Mouse (Mus musculus) gastrocnemius, adult 18-20 months (tissue): ENCODE data around the gene Lingo1. TPM values are rescaled to one million over a fixed set of nuclear protein-coding genes. Genes with fewer than 3 reads are reported as not detected.

Experiments used
- DNase-seq: peaks from one replicate; pipeline ENCODE4 v3.0.0; 2021; ENCODE audit warnings: low spot score
- total RNA-seq, 2 experiments: library from RNA; stranded (reverse); gene quantifications; 2 replicates each; pipeline ENCODE4 v1.2.3; 2021

The Lingo1 gene
- total RNA-seq, 2 experiments from 2014 or later, result 0.37 to 0.66 TPM

GRCm38 (mm10) chr9:56776881-56777801, 19.1 kb downstream of the Lingo1 start:
- no peak for DNase-seq

- no peak for DNase-seq
Measured at GRCm38 (mm10) chr9:56775161-56775934, 20.9 kb downstream of the Lingo1 start.

GRCm38 (mm10) chr9:56774231-56774630, 22.0 kb downstream of the Lingo1 start:
- peak; percentile 55 for DNase-seq

- DNase-seq, result no peak
Measured at GRCm38 (mm10) chr9:56773666-56774065, 22.6 kb downstream of the Lingo1 start.

- DNase-seq, result no peak
Measured at GRCm38 (mm10) chr9:56767653-56768136, 28.6 kb downstream of the Lingo1 start.

GRCm38 (mm10) chr9:56766629-56767357, 29.5 kb downstream of the Lingo1 start:
- peak; percentile 27 for DNase-seq

- no peak for DNase-seq
Measured at GRCm38 (mm10) chr9:56762106-56762562, 34.1 kb downstream of the Lingo1 start.

- DNase-seq, result no peak
Measured at GRCm38 (mm10) chr9:56757791-56758190, 38.5 kb downstream of the Lingo1 start.

GRCm38 (mm10) chr9:56755119-56755518, 41.1 kb downstream of the Lingo1 start:
- DNase-seq, result no peak

GRCm38 (mm10) chr9:56753386-56753785, 42.9 kb downstream of the Lingo1 start:
- DNase-seq, result no peak

- no peak for DNase-seq
Measured at GRCm38 (mm10) chr9:56748056-56748455, 48.2 kb downstream of the Lingo1 start.

GRCm38 (mm10) chr9:56746926-56747294, 49.4 kb downstream of the Lingo1 start:
- no peak for DNase-seq

- no peak for DNase-seq
Measured at GRCm38 (mm10) chr9:56746195-56746925, 49.9 kb downstream of the Lingo1 start.

GRCm38 (mm10) chr9:56744369-56744768, 51.9 kb downstream of the Lingo1 start:
- DNase-seq, result no peak

- DNase-seq, result no peak
Measured at GRCm38 (mm10) chr9:56739181-56739737, 57.0 kb downstream of the Lingo1 start.

GRCm38 (mm10) chr9:56738261-56739171, 57.8 kb downstream of the Lingo1 start:
- peak; percentile 35 for DNase-seq

GRCm38 (mm10) chr9:56734398-56734797, 61.9 kb downstream of the Lingo1 start:
- no peak for DNase-seq

GRCm38 (mm10) chr9:56730997-56731396, 65.3 kb downstream of the Lingo1 start:
- no peak for DNase-seq

GRCm38 (mm10) chr9:56729145-56729544, 67.1 kb downstream of the Lingo1 start:
- DNase-seq, result no peak
